Mouse (Mus musculus): Measurements from ENCODE around the gene Zdhhc14.

The Zdhhc14 gene

GRCm38 (mm10) chr17:5770265-5771249 lies 278.2 kb downstream of the Zdhhc14 start:
- DNase-seq (ENCODE audit: low spot score in 2 of 2), result peak; percentile 39 to 45

GRCm38 (mm10) chr17:5780213-5780975 lies 288.0 kb downstream of the Zdhhc14 start:
- DNase-seq (ENCODE audit: low spot score in 2 of 2), result no peak

- DNase-seq (ENCODE audit: low spot score in 2 of 2), result no peak
Observed at GRCm38 (mm10) chr17:5785238-5785637, 292.9 kb downstream of the Zdhhc14 start.

DNA sequence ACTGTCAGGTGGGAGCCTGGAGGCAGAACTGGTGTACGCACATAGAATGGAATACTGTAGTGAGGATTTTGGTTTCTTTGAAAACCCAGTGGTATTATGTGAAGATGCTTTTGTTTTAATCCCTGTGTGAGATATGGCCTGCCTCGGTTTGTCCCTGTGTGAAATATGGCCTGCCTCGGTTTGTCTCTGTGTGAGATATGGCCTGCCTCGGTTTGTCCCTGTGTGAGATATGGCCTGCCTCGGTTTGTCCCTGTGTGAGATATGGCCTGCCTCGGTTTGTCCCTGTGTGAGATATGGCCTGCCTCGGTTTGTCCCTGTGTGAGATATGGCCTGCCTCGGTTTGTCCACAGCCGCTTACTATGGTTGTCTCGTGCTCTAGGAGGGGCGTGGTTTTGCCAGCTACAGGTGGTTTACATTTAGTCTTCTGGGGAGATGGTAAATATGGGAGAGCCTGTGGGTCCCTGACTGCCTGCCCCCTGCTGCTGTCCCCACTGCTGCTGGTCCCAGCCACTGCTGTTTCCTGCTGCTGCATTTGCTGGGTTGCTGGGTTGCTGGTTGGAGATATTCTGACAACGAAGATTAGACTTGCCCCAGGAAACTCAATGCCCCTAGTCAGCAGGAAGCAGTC lies 299.9 kb downstream of the Zdhhc14 start:
- DNase-seq (ENCODE audit: low spot score in 2 of 2), result no peak

GRCm38 (mm10) chr17:5793593-5793992 lies 301.2 kb downstream of the Zdhhc14 start:
- no peak for DNase-seq (ENCODE audit: low spot score in 2 of 2)

GRCm38 (mm10) chr17:5794276-5794675 lies 301.9 kb downstream of the Zdhhc14 start:
- no peak for DNase-seq (ENCODE audit: low spot score in 2 of 2)

DNA sequence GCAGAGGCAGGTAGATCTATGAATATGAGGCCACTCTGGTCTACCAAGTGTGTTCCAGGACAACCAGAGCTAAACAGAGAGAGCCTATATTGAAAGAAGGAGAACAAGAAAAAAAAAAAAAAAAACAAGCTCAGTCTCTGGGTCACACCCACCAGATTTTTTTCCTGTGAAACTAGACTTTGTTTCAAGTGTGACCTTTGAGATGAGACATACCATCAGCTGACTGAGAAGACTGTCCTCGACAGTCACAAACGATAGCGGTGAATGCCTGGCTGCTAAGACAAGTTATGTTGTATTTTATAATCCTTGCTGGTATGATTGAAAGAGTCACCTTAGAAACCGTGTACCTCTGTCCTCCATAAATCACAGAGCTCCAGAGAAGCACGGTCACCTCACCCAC lies 303.0 kb downstream of the Zdhhc14 start:
- DNase-seq (ENCODE audit: low spot score in 2 of 2), result no peak

DNA sequence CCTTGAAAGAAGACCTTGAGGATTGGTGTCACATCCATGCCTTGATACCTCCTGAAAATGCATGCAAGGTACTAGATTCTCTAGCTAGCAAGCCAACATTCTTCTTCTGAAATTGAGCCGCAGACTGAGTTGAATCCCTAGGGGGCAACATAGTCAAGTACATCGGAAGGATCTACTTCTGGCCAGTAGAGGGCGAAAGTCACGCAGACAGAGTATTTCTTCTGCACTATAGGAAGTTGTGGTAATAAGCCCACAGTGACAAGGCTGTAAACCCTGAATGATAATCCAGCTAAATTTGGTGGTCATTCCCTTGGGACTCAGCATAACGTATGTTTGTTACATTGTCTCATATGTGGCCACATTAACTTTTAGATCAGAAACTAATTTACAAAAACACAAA lies 303.5 kb downstream of the Zdhhc14 start:
- DNase-seq (ENCODE audit: low spot score in 2 of 2), result peak in 1 of 2 experiments; percentile 64

GRCm38 (mm10) chr17:5797124-5797760 lies 304.9 kb downstream of the Zdhhc14 start:
- no peak for DNase-seq (ENCODE audit: low spot score in 2 of 2)

DNA sequence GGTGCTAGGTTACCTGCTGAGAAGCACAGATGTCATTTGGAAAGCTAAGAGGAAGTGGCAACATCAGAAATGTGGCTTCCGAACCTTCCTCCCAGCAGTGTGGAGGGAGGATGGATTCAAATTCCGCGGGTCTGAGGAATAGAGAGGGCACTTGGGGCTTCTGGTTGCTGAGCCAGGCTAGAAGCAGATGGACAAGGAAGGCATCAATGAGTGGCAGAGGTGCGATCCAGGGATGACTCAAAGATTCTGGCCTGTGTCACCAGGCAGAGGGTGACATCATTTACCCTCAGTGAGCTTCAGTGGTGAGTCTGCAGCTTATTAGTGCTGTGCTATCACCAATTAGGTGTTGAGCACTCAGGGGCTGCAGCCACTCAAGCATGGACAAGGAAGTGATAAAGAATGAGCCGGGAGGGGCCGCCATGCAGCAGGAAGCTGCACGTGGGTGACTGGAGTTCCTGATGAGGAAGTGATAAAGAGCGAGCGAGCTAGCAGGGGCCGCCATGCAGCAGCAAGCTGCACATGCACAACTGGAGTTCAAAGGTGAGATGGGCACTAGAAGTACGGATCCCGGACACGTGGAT lies 306.0 kb downstream of the Zdhhc14 start:
- no peak for DNase-seq (ENCODE audit: low spot score in 2 of 2)

DNA sequence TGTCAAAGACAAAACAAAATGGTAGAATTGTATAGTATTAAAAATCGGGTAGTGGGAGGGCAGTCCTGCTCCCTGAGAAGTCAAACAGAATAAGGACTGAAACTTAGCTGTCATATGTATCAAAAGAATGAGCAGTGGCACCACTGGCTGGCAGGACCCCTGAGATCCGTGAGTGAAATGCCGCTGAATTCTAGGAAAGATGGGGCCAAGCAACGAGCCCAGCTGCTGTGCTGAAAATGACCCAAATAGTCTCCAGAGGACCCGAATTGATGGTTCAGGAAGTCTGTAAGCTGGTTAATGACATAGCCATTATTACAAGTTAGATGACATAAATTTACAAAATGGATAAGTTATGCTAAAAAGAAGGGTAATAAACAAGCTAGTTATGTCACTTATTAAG lies 306.5 kb downstream of the Zdhhc14 start:
- DNase-seq (ENCODE audit: low spot score in 2 of 2), result no peak

DNA sequence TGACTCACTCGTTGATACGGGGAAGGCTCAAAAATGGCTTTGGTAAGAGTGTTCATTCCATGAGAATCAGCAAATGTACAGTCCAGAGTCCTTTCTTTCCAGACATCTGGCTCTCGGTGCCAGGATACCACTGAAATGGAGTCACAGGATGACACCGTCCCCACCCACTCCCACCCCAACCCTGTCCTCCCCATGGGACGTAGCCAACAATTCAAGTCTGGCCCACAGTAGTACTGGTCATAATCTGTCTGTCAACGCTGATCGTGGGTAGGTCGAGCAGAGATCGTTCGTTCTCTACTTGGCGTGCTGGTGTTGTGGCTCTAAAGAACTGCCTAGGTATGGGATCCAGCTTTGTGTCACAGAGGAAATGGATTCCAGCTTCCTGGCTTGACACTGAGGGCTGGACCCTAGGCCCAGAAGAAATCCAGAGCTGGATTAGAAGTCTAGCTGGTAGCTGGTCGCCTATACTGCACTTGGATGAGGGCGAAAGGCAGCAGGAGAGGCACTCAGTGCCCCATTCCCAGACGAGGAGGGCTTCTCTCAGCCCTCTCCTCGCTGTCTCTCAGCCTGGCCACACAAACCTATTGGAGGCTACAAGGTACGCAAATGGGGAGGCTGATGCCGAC lies 307.2 kb downstream of the Zdhhc14 start:
- DNase-seq (ENCODE audit: low spot score in 2 of 2), result no peak

DNA sequence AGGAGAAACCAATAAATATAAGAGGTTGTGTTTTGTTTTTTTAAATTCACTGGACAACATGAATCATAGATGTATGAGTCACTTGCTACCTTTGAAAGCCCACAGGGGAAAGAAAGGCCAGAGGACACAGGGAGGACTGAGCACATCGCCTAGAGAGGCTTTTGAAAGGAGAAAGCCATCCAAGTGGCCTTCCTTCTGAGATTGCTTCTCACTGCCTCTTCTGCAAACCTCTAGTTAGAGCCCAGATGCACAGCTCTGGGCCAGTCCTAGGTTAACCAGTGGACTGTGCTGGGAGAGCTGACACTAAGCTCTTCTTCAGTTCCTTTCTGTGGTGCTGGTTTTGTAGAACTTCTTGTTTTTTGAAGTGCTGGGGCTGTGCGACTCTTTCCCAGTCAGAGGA lies 307.9 kb downstream of the Zdhhc14 start:
- no peak for DNase-seq (ENCODE audit: low spot score in 2 of 2)

- DNase-seq (ENCODE audit: low spot score in 2 of 2), result no peak
Observed at GRCm38 (mm10) chr17:5800824-5801560, 308.6 kb downstream of the Zdhhc14 start.

DNA sequence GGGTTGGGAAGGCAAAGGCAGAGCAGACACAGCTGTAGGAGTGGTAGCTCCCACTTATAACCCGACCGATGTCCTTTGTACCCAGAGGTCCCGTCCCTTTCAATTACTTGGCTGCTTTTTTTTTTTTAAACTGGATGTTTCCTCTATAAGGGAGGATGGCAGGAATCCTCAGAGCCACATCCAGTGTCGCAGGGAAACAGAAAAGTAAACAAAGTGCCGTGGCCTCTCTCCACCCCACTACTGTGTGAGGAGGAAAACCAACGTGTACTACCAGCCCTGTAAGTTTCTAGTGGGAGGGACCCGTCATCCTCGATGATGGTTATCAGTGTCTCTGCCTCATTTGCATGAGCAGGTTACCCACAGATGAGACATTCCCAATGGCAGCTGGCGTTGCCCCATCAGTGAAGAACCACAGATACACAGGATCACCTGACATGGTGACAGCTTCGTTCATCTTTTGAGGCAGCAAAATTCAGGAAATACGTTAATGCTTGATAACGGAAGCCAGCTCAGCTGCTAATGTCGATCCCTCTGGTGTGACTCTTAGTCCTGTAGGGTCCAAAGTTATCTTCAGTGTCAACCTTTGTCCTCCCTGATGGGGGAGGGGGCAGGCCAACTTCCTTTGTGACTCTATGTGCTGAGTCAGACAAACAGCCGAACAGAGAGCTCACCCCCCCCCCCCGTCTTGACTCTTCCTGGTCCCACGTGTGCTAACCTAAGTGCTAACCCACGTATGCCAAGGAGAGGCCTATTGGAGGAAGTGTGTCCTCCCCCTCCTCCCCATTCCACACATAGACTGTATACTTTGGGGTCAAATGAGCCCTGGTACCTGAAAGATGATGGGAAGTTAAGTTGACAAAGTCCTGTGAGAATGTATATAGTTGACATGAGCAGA lies 309.7 kb downstream of the Zdhhc14 start:
- DNase-seq (ENCODE audit: low spot score in 2 of 2), result peak in 1 of 2 experiments; percentile 42

GRCm38 (mm10) chr17:5802656-5802955 lies 310.2 kb downstream of the Zdhhc14 start:
- no peak for DNase-seq (ENCODE audit: low spot score in 2 of 2)

All from urinary bladder, adult 18-20 months (tissue).